Mouse (Mus musculus) stomach, postnatal 0 days (tissue): ENCODE results near the gene Hspb9. TPM values are rescaled to one million over a fixed set of nuclear protein-coding genes. Genes with fewer than 3 reads are reported as not detected.

Source experiments
- ATAC-seq: fragments of 200-750 bp; cut with Nextera tagmentation; 2 replicates; pipeline ENCODE4 v1.8.0; 2017; ENCODE audit not compliant: low FRiP score, low TSS enrichment
- DNase-seq: peaks from one replicate; pipeline ENCODE4 v3.0.0-alpha.2; 2016; ENCODE audit warnings: low spot score
- H3K27ac ChIP-seq: fragments of 300-500 bp; sonication (generic); replicated peaks from 2 replicates; pipeline ENCODE4 v1.5.1; 2014; ENCODE audit warnings: mild to moderate bottlenecking, control low read depth
- H3K27me3 ChIP-seq: fragments of 300-500 bp; sonication (generic); 2 replicates; pipeline ENCODE4 v1.6.1; 2014; ENCODE audit warnings: low read length; ENCODE audit not compliant: control insufficient read depth, insufficient read depth
- H3K36me3 ChIP-seq: fragments of 300-500 bp; sonication (generic); 2 replicates; pipeline ENCODE4 v1.6.1; 2014; ENCODE audit warnings: low read length, mixed read lengths; ENCODE audit not compliant: control insufficient read depth, insufficient read depth
- H3K4me1 ChIP-seq: fragments of 300-500 bp; sonication (generic); replicated peaks from 2 replicates; pipeline ENCODE4 v1.6.1; 2014; ENCODE audit warnings: antibody characterized with exemption; ENCODE audit not compliant: control insufficient read depth, insufficient read depth
- H3K4me2 ChIP-seq: fragments of 300-500 bp; sonication (generic); replicated peaks from 2 replicates; pipeline ENCODE4 v1.6.1; 2014; ENCODE audit warnings: low read depth, mild to moderate bottlenecking, control low read depth, moderate library complexity
- H3K4me3 ChIP-seq: fragments of 300-500 bp; sonication (generic); 2 replicates; pipeline ENCODE4 v1.5.1; 2014; ENCODE audit warnings: low read depth, low read length, control low read depth
- H3K9ac ChIP-seq: fragments of 300-500 bp; sonication (generic); 2 replicates; pipeline ENCODE4 v1.6.1; 2014; ENCODE audit warnings: mild to moderate bottlenecking, low read length, control low read depth, mixed read lengths
- H3K9me3 ChIP-seq: fragments of 300-500 bp; sonication (generic); 2 replicates; pipeline ENCODE4 v1.6.1; 2016; ENCODE audit warnings: low read length; ENCODE audit not compliant: control insufficient read depth
- CTCF ChIP-seq: IDR thresholded peaks from 2 replicates; pipeline ENCODE4 v1.5.1; 2016; ENCODE audit warnings: antibody characterized with exemption, low read depth, mild to moderate bottlenecking, moderate library complexity
- EP300 ChIP-seq: optimal IDR thresholded peaks from 2 replicates; pipeline ENCODE3; 2016; ENCODE audit warnings: antibody characterized with exemption
- WGBS: fragments of 180-500 bp; shearing (Covaris S2); extraction: QIAGEN DNeasy Blood & Tissue Kit; methylation state at CpG from one replicate; pipeline ENCODE4 v1.1.7; 2014; 5-methylcytosine and 5-hydroxymethylcytosine counted together
- polyA plus RNA-seq: library from polyadenylated mRNA; unstranded; fragments of >200 nt; fragmentation: Nextera tagmentation; extraction: Ambion mirVana; gene quantifications from 2 replicates; pipeline ENCODE4 v1.2.1, GENCODE M21; 2015

Hspb9 gene
- polyA plus RNA-seq, 1 experiment from 2014 or later: 0.13 TPM

GRCm38 (mm10) chr11:100692164-100692616 lies 21.5 kb upstream of the Hspb9 start, which contains the start of gene Zfp385c:
Zfp385c (minus strand) TSS chr11:100692455.
- no peaks in the 10 kb centered on the region for H3K4me1 ChIP-seq
- peak within 1 kb of the TSS; percentile 63 for H3K4me2 ChIP-seq
- DNase-seq (peak; percentile 44), ATAC-seq (no peak)
- H3K4me3 ChIP-seq: peak within 1 kb of the TSS; percentile 29
- WGBS: 3% methylated on average over 22 of the region's 23 CpGs
- no peak within 1 kb of the TSS for H3K27ac ChIP-seq
- no peaks in the 10 kb centered on the region for H3K9me3 ChIP-seq
- peak within 1 kb of the TSS; percentile 35 for H3K9ac ChIP-seq
- H3K27me3 ChIP-seq: peaks cover 2% of the 10 kb centered on the region; the same call in 1 of the 2 replicates
- H3K36me3 ChIP-seq: no peaks in the 10 kb centered on the region
- TF ChIP-seq EP300 (no peak), CTCF (no peak)

- no peak for TF ChIP-seq CTCF
- no peak for TF ChIP-seq EP300
- H3K4me3 ChIP-seq: no peak overlapping the region
- H3K27ac ChIP-seq: no peak overlapping the region
- H3K36me3 ChIP-seq: no peaks in the 10 kb centered on the region
- DNase-seq: no peak
- 45% methylated on average over 5 of the region's 5 CpGs for WGBS
- no peak overlapping the region for H3K9ac ChIP-seq
- peaks cover 2% of the 10 kb centered on the region; the same call in 1 of the 2 replicates for H3K27me3 ChIP-seq
- H3K4me2 ChIP-seq: no peak overlapping the region
- no peaks in the 10 kb centered on the region for H3K4me1 ChIP-seq
- H3K9me3 ChIP-seq: no peaks in the 10 kb centered on the region
- no peak for ATAC-seq
Measured at GRCm38 (mm10) chr11:100693154-100693553, 20.5 kb upstream of the Hspb9 start.

- WGBS: 41% methylated on average over 5 of the region's 5 CpGs
- Histone ChIP-seq H3K4me1 (no peaks in the 10 kb centered on the region), H3K27me3 (peaks cover 2% of the 10 kb centered on the region; the same call in 1 of the 2 replicates), H3K36me3 (no peaks in the 10 kb centered on the region), H3K9ac (no peak overlapping the region), H3K4me3 (no peak overlapping the region), H3K27ac (no peak overlapping the region), H3K4me2 (no peak overlapping the region), H3K9me3 (no peaks in the 10 kb centered on the region)
- ATAC-seq (no peak), DNase-seq (peak; percentile 81)
- TF ChIP-seq CTCF (peak; percentile 96), EP300 (no peak)
Measured at GRCm38 (mm10) chr11:100694926-100695325, 18.7 kb upstream of the Hspb9 start.

DNA sequence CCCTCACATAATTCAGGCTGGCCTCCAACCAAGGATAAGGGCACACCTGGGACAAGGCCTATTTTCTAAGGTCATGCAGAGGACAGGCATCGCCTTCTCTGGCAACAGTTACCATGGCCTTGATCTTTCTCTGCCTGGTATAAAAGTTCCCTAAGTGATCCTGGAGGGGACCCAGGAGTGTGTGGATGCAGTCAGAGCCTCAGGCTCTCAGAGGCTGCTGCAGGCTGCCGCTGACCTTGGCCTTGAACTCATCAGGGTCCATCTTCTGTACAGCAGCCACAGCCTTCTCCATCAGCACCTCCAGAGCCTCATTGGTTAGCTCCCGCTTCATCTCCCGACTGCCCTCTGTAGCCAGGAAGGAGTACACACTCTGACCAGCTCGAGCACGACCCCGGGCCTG lies 15.7 kb upstream of the Hspb9 start:
- Histone ChIP-seq H3K27me3 (no peaks in the 10 kb centered on the region), H3K9ac (no peak overlapping the region), H3K36me3 (no peaks in the 10 kb centered on the region), H3K4me3 (no peak overlapping the region), H3K4me1 (0 out of 2 replicates have a peak, but pooled peaks cover 3% of the 10 kb centered on the region), H3K27ac (no peak overlapping the region), H3K4me2 (no peak overlapping the region), H3K9me3 (no peaks in the 10 kb centered on the region)
- DNase-seq: no peak
- no peak for ATAC-seq
- no peak for TF ChIP-seq CTCF
- no peak for TF ChIP-seq EP300
- WGBS: 73% methylated on average over 7 of the region's 7 CpGs

DNA sequence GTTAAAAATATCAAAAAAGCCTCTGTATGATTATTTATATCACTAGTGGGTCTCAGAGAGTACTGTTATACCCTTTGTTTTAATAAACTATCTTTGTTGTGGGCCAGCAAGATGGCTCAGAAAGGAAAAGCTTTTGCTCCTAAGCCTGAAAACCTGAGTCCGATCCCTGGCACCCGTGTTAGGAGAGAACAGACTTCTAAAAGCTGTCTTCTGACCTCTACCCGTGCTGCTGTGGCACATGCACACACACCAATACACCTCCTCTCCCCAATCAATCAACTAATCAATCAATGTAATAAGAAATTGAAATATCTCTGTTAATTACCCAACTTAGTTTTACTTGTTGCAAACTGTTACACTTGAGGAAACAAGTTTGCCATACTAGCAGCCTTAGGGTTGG lies 12.9 kb upstream of the Hspb9 start:
- Histone ChIP-seq H3K4me2 (no peak overlapping the region), H3K9ac (no peak overlapping the region), H3K36me3 (peaks cover 9% of the 10 kb centered on the region), H3K9me3 (no peaks in the 10 kb centered on the region), H3K4me3 (no peak overlapping the region), H3K27me3 (no peaks in the 10 kb centered on the region), H3K4me1 (0 out of 2 replicates have a peak, but pooled peaks cover 3% of the 10 kb centered on the region), H3K27ac (no peak overlapping the region)
- TF ChIP-seq CTCF (no peak), EP300 (no peak)
- no peak for ATAC-seq
- DNase-seq: no peak
- 81% methylated on average over 3 of the region's 3 CpGs for WGBS

DNA sequence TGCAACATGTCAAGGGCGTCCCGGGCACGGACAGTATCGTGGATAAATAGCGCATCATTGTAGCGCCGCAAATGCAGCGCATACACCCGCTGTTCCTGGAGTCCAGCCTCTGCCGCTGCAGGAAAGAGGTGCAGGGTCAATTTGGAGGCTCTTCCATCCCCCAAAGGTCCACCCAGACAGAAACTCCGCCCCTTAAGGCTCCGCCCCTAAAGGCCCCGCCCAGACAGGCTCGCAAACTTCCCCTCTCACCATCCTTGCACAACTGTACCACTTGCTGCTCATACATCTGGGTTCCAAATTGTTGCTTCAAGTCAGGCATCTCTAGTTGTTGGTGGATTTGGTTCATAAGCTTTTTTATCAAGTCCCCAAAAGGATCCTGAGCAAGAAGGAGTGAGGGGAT lies 12.3 kb upstream of the Hspb9 start:
- 15% methylated on average over 14 of the region's 14 CpGs for WGBS
- Histone ChIP-seq H3K4me2 (peak overlapping the region; percentile 35), H3K27ac (no peak overlapping the region), H3K36me3 (peaks cover 14% of the 10 kb centered on the region), H3K4me1 (0 out of 2 replicates have a peak, but pooled peaks cover 3% of the 10 kb centered on the region), H3K27me3 (no peaks in the 10 kb centered on the region), H3K9me3 (no peaks in the 10 kb centered on the region), H3K9ac (no peak overlapping the region), H3K4me3 (peak overlapping the region; percentile 12; the same call in 1 of the 2 replicates)
- DNase-seq: peak; percentile 58
- no peak for ATAC-seq
- no peak for TF ChIP-seq EP300
